Mouse (Mus musculus) T-helper 1 cell (primary cell): Measurements from ENCODE around the gene Armc12.
"Not testable (repeated sequence)": the region's sequence is repeated elsewhere in the genome, so short reads cannot be mapped to it uniquely, and the experiment has no call there.

Experiments
- in situ Hi-C: fragments of 300-600 bp; cut with MboI, MseI; formaldehyde crosslinking; loops from one replicate; pipeline ENCODE4 v1.15.1; 2025; ENCODE audit warnings: high pct_unique_total_duplicates

Gene Armc12

DNA sequence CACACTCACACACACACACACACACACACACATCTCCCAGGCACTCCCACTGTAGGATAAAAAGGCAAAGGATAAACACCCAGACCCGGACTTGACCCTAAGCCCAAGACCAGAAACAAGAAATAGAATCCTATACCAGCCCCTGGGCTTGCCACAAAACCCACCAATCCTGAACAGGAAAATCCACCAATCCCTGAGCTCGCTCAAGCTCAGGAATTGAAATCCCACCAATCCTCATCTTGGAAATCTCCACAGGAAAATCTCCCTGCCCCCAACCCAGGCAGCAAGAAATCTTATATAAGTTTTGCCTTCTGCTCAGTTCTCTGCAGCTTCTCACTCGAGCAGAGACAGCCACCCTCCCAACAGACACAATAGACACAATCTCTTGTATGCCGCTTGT lies 1.5 kb upstream of the Armc12 start:
- in situ Hi-C loops, result no loop called here

- in situ Hi-C loops, result no loop called here
These were observed 1.3 kb downstream of the Armc12 start for GRCm38 (mm10) chr17:28531946-28532345.

- in situ Hi-C loops, result no loop called here
These were observed 2.0 kb downstream of the Armc12 start for GRCm38 (mm10) chr17:28532557-28532956.

DNA sequence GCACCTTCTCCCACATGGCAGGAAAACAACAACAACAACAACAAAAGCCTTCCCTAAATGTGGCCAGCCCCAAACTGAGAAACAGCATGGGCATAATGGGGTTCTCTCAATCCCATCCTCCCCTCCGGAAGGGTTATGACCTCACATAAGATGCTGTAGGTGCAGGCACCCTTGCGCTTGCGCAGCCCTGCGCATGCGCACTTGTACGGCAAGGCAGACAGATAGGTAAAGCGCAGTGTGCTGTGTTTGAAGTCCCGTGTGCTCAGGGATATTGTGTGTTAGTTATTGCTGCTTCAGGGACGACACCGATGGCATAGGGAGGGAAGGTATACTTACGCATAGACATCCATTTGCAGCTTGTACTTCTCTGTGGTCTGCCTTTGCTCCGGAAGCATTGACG lies 2.7 kb downstream of the Armc12 start:
- in situ Hi-C loops, result no loop called here

- in situ Hi-C loops, result loop anchor here (5.0 kb wide), 2 partner anchors 76 to 151 kb away; no protein-coding TSS in a partner anchor
These were observed 7.3 kb downstream of the Armc12 start for GRCm38 (mm10) chr17:28537881-28538280.

DNA sequence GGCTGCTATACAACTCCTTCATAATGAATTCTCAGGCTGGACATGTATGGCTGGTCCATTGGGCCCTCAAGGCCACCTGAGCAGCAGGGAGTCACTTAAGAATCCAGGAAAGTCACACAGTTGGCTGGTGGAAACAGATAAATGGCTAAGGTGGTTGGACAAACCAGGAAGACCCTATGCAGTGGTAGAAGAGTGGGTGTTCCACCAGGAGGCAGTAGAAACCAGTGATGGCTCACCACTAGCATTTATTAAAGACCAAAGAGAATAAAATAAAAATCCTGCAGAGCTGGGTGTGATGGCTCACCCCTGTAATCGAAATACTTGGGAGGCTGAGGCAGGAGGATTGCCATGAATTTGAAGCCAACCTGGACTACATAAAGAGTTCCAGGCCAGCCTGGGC lies 16.3 kb downstream of the Armc12 start:
- in situ Hi-C loops, result no loop called here

- in situ Hi-C loops, result no loop called here
These were observed 17.9 kb downstream of the Armc12 start for GRCm38 (mm10) chr17:28548550-28548949.

DNA sequence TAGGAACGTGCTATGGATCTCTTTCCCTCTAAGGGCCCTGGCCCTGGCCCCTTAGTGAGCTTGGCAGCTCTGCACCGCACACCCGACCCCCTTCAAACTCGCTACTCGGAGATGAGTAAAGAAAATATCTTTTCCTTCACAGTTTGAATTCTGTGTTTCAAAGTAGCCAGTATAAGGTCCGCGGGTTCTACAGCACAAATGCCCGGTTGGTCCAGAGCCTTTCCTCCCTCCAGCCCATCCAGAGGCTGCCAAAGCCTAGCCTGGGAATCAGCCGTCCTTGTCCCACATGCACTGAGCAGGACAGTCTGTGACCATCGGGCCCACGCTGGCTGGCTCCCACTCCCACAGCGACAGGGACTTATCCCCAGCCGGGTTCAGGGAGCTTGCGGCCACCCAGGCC lies 18.5 kb downstream of the Armc12 start, which contains the start of gene Clpsl2:
Clpsl2 (plus strand) TSS at position 301 of the 400 bp plus-strand sequence.
- in situ Hi-C loops, result no loop called here

DNA sequence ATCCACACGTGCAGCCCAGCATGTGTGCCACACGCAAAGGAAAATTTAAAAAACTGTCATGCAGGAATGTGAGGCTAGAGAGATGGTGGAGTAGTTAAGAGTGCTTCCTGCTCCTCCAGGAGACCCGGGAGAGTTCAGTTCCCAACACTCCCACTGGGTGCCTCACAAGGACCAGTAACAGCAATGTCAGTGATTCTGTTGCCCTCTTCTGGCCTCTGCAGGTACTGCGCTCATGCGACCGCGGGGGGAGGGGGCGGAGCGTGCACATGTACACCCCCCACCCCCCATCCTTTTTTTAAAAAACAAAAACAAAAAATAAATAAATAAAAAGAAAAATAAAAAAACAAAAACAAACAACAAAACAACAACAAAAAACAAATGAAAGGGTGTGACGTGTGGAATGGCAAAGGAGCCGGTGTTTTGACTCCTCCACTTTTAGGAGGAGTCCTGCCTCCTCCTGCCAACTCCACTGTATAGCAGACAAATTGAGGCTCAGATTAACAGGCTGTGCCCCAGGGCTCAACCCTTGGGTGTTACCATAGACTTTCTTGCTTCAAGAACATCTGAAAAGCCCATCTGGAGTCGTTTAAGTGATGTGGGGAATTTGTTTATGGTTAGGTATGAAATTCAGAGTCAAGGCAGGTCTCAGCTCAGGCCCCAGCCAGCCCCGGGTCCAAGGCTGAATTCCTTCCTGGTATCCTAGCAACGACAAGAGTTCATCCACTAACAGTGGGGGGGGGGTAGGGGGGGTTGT lies 22.6 kb downstream of the Armc12 start:
- in situ Hi-C loops, result no loop called here

DNA sequence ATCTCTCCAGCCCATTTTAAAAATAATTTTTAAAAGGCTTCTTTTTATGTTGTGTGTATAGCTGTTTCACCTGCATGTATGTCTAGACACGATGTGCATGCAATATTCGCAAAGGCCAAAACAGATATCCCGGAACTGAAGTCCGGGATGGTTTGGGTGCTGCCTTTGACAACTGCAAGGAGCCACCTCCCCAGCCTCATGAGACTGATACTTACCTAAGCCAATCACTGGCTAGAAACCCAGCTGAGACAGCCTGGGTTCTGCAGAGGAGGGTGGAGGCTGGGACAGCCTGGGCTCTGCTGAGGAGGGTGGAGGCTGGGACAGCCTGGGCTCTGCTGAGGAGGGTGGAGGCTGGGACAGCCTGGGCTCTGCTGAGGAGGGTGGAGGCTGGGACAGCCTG lies 23.4 kb downstream of the Armc12 start:
- in situ Hi-C loops, result not testable (repeated sequence)

GRCm38 (mm10) chr17:28556635-28557396 lies 26.2 kb downstream of the Armc12 start:
- in situ Hi-C loops, result no loop called here

DNA sequence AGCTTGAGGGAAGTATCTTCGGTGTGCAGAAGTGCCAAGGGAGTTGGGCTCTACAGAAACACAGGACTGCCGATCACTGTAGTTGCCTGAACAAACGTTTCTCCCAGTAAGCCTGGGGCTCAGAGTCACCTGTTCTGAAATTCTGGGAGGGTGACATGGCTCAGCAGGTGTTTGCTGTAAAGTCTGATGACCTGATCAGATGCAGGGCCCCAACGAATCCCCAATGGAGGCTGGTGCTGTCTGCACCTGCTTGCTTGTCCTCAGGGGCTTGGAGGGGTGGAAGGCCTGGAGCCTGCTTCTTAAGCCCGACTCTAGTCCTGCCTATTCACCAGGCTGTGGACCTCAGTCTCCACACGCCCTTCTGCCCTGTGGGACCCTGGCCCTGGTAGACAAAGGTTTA lies 27.2 kb downstream of the Armc12 start:
- in situ Hi-C loops, result no loop called here

GRCm38 (mm10) chr17:28560598-28560997 lies 30.0 kb downstream of the Armc12 start, which contains the start of gene Clps:
Gene Clps, minus strand, starts transcription at chr17:28560766.
- in situ Hi-C loops, result no loop called here

DNA sequence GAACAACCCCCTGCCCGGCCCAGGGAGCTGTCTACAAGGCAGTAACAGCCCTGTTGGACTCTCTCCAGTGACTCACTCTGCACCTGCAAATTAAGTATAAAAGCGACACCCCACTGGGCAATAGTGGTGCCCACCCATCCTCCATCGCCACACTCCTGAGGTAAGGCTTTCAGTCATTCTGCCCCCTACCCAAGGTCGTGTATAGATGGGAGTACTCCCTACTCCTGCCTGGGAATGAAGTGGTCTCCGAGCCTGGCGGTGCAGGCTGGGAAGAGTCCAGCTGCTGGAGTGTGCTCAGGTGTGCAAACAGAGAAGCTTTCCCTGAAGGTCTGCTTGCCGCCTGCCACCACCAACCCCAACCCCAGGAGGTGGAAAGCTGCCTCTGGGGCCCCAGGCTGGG lies 31.0 kb downstream of the Armc12 start:
- in situ Hi-C loops, result no loop called here

GRCm38 (mm10) chr17:28565181-28565580 lies 34.6 kb downstream of the Armc12 start:
- in situ Hi-C loops, result no loop called here

DNA sequence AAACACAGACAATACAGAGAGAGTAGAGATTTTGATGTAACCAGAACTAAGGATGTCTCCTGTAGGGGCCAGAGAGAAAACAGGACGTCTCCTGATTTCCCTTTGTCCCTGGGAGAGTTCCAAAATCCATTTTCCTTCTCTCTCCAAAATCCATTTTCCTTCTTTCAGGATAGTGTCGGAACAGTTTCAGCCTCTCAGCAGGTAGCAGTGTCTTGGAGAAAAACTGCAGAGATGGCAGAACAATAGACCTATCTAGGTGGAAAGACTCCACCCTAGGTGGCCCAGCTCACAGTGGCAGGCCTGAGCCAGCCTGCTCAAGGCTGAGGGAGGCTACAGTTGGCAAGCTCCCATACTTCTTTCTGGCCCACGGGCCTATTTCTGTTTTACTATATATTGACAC lies 36.9 kb downstream of the Armc12 start:
- in situ Hi-C loops, result no loop called here

DNA sequence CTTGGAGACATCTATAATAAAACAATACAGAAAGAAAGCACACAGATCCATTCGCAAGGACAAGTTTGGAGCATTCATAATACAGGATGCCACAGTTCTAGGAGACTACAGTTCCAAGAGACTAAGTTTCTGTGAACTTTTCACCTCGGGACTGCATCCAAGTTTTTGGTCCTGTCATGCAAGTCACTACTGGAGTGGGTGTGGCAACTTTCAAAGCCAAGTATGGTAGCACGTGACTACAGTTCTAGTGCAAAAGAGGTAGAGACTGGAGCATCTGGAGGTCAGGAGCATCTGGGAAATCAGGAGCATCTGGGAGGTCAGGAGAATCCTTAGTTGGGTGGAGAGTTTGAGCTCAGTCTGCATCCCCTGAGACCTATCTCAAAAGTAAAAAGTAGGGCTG lies 41.3 kb downstream of the Armc12 start:
- in situ Hi-C loops, result loop anchor here (10.0 kb wide), 1 partner anchor 1083 kb away; no protein-coding TSS in a partner anchor

GRCm38 (mm10) chr17:28572521-28572920 lies 41.9 kb downstream of the Armc12 start:
- in situ Hi-C loops, result loop anchor here (10.0 kb wide), 1 partner anchor 1082 kb away; no protein-coding TSS in a partner anchor

DNA sequence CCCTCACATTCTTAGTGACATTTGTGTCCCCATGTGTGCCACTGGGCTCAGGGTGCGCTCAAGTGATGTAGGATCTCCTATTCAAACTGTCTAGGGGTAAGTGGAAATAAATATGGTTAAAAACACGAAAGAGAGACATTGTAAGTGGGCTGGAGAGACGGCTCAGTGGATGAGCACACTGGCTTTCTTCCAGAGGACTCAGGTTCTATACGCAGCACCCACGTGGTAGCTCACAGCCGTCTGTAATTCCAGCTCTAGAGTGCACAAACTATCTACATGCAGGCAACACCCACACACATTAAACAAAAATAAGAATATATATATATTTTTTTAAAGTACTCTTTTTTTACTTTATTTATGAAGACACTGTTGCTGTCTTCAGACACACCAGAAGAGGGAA lies 42.3 kb downstream of the Armc12 start:
- in situ Hi-C loops, result loop anchor here (10.0 kb wide), 1 partner anchor 1082 kb away; no protein-coding TSS in a partner anchor

DNA sequence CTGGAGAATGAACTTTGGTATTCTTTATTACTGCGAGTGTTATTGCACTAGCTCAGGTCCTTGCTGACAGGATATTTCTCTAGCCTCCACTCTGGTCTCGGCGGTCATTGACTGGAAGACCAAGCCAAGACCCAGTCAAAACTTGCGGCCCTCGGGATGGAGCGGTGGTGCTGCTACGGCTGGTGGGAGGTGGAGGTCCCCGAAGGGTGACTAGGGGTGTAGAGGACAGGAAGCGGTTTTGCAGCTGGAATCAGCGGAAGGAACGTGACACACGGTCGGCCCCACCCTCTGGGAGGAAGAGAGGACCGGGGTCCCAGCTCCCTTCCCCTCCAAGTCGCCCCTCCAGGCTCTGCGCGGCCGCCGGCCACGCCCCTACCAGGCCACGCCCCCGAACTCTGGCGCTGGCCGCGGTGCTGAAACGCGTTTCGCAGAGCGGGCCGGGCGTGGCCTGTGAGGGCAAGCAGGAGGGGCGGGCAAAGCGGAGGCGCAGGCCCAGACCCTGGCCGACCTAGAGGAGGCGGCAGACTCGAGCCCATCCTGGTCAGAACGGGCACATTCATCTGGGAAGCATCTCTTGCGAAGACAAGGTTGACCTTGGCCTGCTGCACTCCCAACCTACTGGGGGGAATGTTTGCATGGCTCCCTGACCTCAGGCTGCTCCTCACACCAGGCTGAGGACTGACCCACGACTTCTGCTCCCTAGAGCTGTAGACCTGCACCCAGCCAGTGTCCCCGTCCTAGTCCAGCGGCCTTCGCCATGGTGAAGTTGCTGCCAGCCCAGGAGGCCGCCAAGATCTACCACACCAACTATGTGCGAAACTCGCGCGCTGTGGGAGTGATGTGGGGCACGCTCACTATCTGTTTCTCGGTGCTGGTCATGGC lies 44.9 kb downstream of the Armc12 start, which contains the start of gene Lhfpl5:
Lhfpl5 (plus strand) TSS at position 398 of the 882 bp plus-strand sequence.
- in situ Hi-C loops, result loop anchor here (10.0 kb wide), 1 partner anchor 1079 kb away; no protein-coding TSS in a partner anchor

DNA sequence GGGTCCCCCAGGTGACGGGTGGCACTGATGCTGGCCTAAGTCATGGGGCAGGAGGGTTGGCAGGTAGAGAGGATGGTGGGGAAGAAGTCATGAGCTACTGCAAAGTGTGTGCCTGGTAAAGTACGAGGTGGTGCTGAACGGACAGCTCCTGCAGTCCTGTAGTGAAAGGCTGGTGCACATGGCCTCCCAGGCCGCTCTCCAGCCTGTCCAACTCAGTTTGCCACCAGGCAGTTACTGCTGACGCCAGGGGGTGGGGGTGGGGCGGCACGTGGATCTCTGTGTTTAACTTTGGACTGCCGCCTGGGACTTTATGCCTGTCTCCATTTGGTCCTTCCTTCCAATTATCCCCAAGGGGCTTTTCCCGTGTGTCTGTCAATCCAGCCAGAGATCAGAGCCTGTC lies 49.8 kb downstream of the Armc12 start:
- in situ Hi-C loops, result no loop called here
